Mouse (Mus musculus) cerebellum, postnatal 25 days (tissue): ENCODE measurements around the gene Hgd.

ENCODE experiments used
- DNase-seq, 2 experiments: peaks; one replicate each; pipeline ENCODE4 v3.0.0; 2021; ENCODE audit warnings: mixed read lengths in 2 of 2

Gene Hgd

GRCm38 (mm10) chr16:37676677-37677072 is 96.7 kb downstream of the Hgd start:
- no peak for DNase-seq

DNA sequence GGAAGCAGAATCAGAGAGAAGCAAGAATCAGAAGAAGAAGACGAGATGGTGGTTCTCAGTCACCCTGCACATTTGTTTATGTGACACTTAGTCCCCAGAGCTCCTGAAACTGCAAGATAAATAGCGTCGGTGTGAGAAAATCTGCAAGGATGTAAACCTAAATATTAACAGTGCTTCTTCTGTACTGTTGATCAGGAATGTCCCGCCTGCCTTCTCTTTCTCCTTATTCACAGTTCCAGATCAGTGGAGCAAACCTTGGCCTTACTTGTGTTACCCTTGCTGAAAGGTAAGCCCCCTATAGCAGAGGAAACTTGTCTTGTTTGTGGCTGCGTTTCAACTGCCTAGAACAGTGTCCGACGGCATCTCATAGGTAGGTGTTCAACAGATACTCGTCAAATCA is 97.6 kb downstream of the Hgd start:
- no peak for DNase-seq

GRCm38 (mm10) chr16:37680216-37680615 is 100.3 kb downstream of the Hgd start:
- DNase-seq = no peak

DNA sequence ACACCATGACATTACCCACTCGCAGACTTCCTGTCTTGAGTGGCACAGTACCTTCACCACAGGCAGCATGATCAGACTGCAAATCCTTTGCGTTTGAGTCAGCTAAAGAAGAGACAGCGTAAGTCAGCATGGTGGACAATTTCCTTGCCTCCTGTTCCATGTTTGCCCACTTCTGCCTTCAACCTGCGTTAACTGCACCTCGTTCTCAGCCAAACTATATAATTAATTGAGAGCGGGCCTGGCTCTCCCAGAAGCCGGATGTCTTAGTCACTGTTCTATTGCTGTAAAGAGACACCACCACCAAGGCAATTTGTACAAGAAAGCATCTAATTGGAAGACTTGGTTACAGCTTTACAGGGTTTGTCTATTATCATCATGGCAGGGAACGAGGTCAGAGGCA is 100.9 kb downstream of the Hgd start:
- no peak for DNase-seq
